Mouse (Mus musculus) neural tube, embryonic 14.5 days (tissue): ENCODE data around the gene Tsc2. TPM values are rescaled to one million over a fixed set of nuclear protein-coding genes. Genes with fewer than 3 reads are reported as not detected.

Experiments used
- ATAC-seq: fragments of 200-750 bp; cut with Nextera tagmentation; 2 replicates; pipeline ENCODE4 v1.8.0; 2017; ENCODE audit warnings: low read depth, mild to moderate bottlenecking, moderate TSS enrichment, moderate library complexity
- H3K27ac ChIP-seq: fragments of 300-500 bp; sonication (generic); 2 replicates; pipeline ENCODE4 v1.5.1; 2014; ENCODE audit warnings: low read depth, mild to moderate bottlenecking, control low read depth, low read length, moderate library complexity, mixed read lengths
- H3K27me3 ChIP-seq: fragments of 300-500 bp; sonication (generic); 2 replicates; pipeline ENCODE4 v1.6.1; 2014; ENCODE audit warnings: low read length; ENCODE audit not compliant: control insufficient read depth, insufficient read depth
- H3K36me3 ChIP-seq: fragments of 300-500 bp; sonication (generic); 2 replicates; pipeline ENCODE4 v1.6.1; 2014; ENCODE audit warnings: low read length, mixed read lengths; ENCODE audit not compliant: control insufficient read depth, insufficient read depth
- H3K4me1 ChIP-seq: fragments of 300-500 bp; sonication (generic); 2 replicates; pipeline ENCODE4 v1.6.1; 2014; ENCODE audit warnings: low read length; ENCODE audit not compliant: control insufficient read depth, insufficient read depth
- H3K4me2 ChIP-seq: fragments of 300-500 bp; sonication (generic); 2 replicates; pipeline ENCODE4 v1.6.1; 2014; ENCODE audit warnings: mild to moderate bottlenecking, low read depth, low read length, control low read depth
- H3K4me3 ChIP-seq: fragments of 300-500 bp; sonication (generic); 2 replicates; pipeline ENCODE4 v1.5.1; 2014; ENCODE audit warnings: low read depth, low read length, control low read depth, mixed read lengths
- H3K9ac ChIP-seq: fragments of 300-500 bp; sonication (generic); replicated peaks from 2 replicates; pipeline ENCODE4 v1.6.1; 2014; ENCODE audit warnings: low read depth, mild to moderate bottlenecking, control low read depth, low read length, mixed read lengths
- H3K9me3 ChIP-seq: fragments of 300-500 bp; sonication (generic); 2 replicates; pipeline ENCODE4 v1.6.1; 2016; ENCODE audit warnings: low read length; ENCODE audit not compliant: control insufficient read depth
- WGBS: fragments of 180-500 bp; shearing (Covaris S2); extraction: QIAGEN DNeasy Blood & Tissue Kit; methylation state at CpG from one replicate; pipeline ENCODE4 v1.1.7; 2014; 5-methylcytosine and 5-hydroxymethylcytosine counted together
- polyA plus RNA-seq: library from polyadenylated mRNA; unstranded; fragments of >200 nt; fragmentation: Nextera tagmentation; extraction: Ambion mirVana; gene quantifications from 2 replicates; pipeline ENCODE4 v1.2.1, GENCODE M21; 2014

Gene Tsc2
- polyA plus RNA-seq, result 74.7 and 87.7 TPM in 2 replicates

DNA sequence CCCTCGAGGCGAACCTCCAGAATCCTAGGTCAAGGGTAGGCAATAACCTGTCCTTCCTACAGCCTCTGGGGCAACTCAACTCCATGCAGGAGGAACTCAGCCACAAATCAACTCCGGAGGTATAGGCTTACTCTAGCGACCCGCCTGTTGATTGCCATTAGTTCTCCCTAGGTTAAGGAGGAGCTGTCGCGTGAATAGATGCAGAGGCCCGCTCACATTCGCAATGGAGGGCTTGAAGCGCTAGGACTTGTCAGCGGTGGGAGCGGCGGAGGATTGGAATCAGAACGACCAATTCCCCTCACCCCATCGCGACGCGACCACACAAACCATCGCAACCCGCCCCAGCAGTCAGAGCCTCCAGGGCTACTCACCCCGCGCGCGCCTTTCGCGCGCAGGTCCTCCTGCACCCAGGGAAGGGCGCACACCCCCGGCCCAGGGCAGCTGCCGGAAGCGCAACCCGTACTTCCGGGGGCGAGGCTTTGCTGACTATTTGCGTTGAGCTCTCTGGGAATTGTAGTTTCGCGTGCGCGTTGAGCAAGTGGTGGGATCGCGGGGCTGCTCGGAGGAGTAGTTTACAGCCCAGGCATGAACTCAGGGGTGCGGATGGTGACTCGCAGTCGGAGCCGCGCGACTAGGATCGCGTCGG is at the start of gene Tsc2, which contains the start of gene Nthl1:
Gene Tsc2 (minus strand): TSS at position 464 of the 646 bp plus-strand sequence.
Gene Nthl1 (plus strand): TSS at position 514 of the 646 bp plus-strand sequence.
- H3K36me3 ChIP-seq, result peaks cover 32% of the 10 kb centered on the region
- peak within 1 kb of the TSS; percentile 65 for H3K4me3 ChIP-seq
- H3K9me3 ChIP-seq, result no peaks in the 10 kb centered on the region
- peak within 1 kb of the TSS; percentile 73 for H3K27ac ChIP-seq
- no peaks in the 10 kb centered on the region for H3K27me3 ChIP-seq
- H3K9ac ChIP-seq, result peak within 1 kb of the TSS; percentile 58
- H3K4me2 ChIP-seq, result peak within 1 kb of the TSS; percentile 85
- ATAC-seq, result peak; percentile 91
- 2% methylated on average over 51 of the region's 51 CpGs for WGBS
- peaks cover 5% of the 10 kb centered on the region for H3K4me1 ChIP-seq

DNA sequence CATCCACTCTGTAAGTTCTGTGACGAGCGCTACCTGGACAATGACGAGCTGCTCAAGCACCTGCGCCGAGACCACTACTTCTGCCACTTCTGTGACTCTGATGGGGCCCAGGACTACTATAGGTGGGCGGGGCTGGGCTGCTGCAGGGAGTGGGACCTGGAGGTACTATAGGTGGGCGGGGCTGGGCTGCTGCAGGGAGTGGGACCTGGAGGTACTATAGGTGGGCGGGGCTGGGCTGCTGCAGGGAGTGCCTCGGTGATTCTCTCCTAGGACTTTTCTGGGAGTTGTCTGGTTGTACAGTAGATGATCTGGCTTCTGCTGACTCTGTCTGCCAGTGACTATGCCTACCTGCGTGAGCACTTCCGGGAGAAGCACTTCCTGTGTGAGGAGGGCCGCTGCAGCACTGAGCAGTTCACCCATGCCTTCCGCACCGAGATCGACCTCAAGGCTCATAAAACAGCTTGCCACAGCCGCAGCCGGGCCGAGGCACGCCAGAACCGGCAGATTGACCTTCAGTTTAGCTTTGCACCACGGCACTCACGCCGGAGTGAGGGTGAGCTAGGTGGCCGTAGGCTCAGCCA is 45.2 kb upstream of the Tsc2 start:
- Histone ChIP-seq H3K27me3 (no peaks in the 10 kb centered on the region), H3K36me3 (peaks cover 49% of the 10 kb centered on the region), H3K9ac (no peak overlapping the region), H3K27ac (no peak overlapping the region), H3K4me3 (no peak overlapping the region), H3K4me2 (no peak overlapping the region), H3K4me1 (no peaks in the 10 kb centered on the region), H3K9me3 (no peaks in the 10 kb centered on the region)
- 91% methylated on average over 24 of the region's 24 CpGs for WGBS
- no peak for ATAC-seq

DNA sequence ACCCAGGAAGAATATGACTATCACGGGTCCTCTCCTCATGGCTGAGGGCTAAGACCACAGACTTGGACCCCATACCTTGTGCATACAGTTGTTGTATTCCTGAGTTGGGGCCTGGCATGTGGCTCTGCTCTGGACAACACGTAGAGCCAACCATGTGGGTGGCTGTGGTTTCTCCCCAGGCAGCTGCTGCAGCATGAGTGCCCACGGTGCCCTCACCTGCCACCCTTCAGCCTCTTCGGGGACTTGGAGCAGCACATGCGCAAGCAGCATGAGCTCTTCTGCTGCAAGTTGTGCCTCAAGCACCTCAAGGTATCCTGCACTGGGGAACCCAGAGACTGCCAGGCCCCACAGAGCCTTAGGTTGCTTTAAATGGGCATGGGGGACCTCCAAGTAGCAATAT is 44.4 kb upstream of the Tsc2 start:
- Histone ChIP-seq H3K36me3 (peaks cover 49% of the 10 kb centered on the region), H3K27ac (no peak overlapping the region), H3K9ac (no peak overlapping the region), H3K4me3 (no peak overlapping the region), H3K4me2 (no peak overlapping the region), H3K9me3 (no peaks in the 10 kb centered on the region), H3K4me1 (peaks cover 4% of the 10 kb centered on the region; the same call in 1 of the 2 replicates), H3K27me3 (no peaks in the 10 kb centered on the region)
- ATAC-seq, result no peak
- 92% methylated on average over 5 of the region's 5 CpGs for WGBS

DNA sequence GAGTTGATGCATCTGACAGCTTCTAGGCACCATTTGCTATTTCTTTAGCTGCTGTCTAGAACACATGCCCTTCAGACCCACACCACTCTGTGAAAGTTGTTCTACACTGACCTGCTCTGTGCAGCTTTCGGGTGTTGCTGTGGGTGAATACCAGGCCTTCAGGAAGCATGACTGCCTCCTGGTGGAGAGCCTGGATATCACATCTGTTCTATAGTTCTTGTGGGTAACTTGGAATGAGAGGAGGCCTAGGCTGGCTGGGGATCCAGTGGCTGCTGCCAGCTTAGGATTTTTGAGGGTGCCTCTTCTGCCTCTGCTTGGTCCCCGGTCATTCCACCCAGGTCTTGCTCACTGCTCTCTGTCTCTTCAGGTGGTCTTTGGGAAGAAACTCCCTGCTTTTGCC is 43.8 kb upstream of the Tsc2 start:
- no peaks in the 10 kb centered on the region for H3K9me3 ChIP-seq
- H3K36me3 ChIP-seq, result peaks cover 45% of the 10 kb centered on the region
- WGBS, result 49% methylated on average over 2 of the region's 2 CpGs
- no peak overlapping the region for H3K4me2 ChIP-seq
- ATAC-seq, result peak; percentile 19; the same call in 1 of the 2 replicates
- no peaks in the 10 kb centered on the region for H3K27me3 ChIP-seq
- H3K27ac ChIP-seq, result no peak overlapping the region
- H3K4me1 ChIP-seq, result peaks cover 11% of the 10 kb centered on the region
- H3K9ac ChIP-seq, result no peak overlapping the region
- no peak overlapping the region for H3K4me3 ChIP-seq

DNA sequence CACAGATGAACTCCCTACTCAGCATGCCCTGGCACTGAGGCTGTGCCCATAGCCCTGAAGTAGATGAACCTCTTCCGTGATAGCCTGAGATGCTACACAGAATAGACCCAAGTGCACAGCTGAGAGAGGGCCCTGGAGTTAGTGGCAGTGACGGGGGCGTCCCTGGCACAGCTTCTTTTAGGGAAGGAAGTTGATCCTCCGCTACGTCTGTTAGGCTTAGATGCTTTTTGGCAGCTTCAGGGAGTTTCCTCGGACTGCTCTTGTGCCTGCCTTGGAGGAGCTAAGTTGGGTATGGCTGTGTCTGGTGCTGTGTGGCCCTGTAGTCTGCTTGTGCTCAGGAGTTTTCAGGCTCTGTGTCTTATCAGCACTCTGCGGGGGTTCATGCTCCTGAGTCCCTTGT is 41.8 kb upstream of the Tsc2 start:
- 91% methylated on average over 7 of the region's 7 CpGs for WGBS
- Histone ChIP-seq H3K4me1 (peaks cover 22% of the 10 kb centered on the region), H3K36me3 (peaks cover 27% of the 10 kb centered on the region), H3K27ac (no peak overlapping the region), H3K4me2 (no peak overlapping the region), H3K4me3 (no peak overlapping the region), H3K27me3 (no peaks in the 10 kb centered on the region), H3K9ac (no peak overlapping the region), H3K9me3 (no peaks in the 10 kb centered on the region)
- ATAC-seq, result no peak

DNA sequence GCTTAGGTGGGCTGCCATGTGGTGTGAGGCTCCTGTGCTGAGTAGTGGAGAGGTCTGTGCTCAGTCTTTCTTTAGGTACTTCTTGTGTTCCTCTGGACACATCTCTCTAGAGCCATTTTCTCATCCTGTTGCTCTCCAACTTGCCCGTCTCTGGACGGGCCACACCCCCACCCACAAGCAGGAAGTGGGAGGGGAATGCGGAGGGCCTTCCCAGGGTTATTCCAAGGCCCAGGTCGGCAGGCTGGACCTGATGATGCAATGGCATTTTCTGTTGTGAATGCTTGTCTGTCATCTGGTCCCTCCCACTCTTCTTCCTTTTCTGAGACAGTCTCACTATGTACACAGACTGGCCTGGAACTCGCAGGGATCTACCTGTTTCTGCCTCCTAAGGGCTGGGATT is 39.7 kb upstream of the Tsc2 start:
- Histone ChIP-seq H3K9me3 (no peaks in the 10 kb centered on the region), H3K36me3 (peaks cover 9% of the 10 kb centered on the region), H3K4me3 (no peak overlapping the region), H3K9ac (0 out of 2 replicates have a peak overlapping the region, but pooled peaks have one; percentile 7), H3K4me1 (peaks cover 22% of the 10 kb centered on the region), H3K27ac (no peak overlapping the region), H3K27me3 (no peaks in the 10 kb centered on the region), H3K4me2 (no peak overlapping the region; the same call in 1 of the 2 replicates)
- no peak for ATAC-seq
- 38% methylated on average over 5 of the region's 5 CpGs for WGBS

DNA sequence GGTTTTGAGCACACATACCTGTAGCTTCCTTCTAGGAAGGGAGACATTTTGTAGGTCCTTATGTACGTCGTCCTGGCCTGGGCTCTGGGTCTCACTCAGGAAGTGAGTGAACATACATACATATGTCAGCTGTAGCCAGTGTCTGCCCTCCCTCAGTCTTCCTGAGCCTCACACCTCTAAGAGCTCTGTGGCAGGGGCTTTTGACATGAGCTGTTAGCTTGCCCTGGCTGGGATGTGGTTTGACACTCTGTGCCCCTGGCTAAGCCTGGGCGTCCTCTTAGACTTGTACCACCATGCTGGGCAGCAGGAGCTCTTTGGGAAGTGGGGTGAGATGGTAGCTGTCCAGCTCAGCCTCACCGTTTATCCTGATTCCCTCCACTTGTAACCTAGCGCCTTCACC is 38.9 kb upstream of the Tsc2 start:
- no peak overlapping the region for H3K4me3 ChIP-seq
- H3K9ac ChIP-seq, result 0 out of 2 replicates have a peak overlapping the region, but pooled peaks have one; percentile 7
- H3K27ac ChIP-seq, result no peak overlapping the region
- H3K27me3 ChIP-seq, result no peaks in the 10 kb centered on the region
- no peaks in the 10 kb centered on the region for H3K9me3 ChIP-seq
- no peak for ATAC-seq
- 83% methylated on average over 5 of the region's 5 CpGs for WGBS
- peaks cover 22% of the 10 kb centered on the region for H3K4me1 ChIP-seq
- peak overlapping the region; percentile 67; the same call in 1 of the 2 replicates for H3K4me2 ChIP-seq
- H3K36me3 ChIP-seq, result 0 out of 2 replicates have a peak, but pooled peaks cover 1% of the 10 kb centered on the region

DNA sequence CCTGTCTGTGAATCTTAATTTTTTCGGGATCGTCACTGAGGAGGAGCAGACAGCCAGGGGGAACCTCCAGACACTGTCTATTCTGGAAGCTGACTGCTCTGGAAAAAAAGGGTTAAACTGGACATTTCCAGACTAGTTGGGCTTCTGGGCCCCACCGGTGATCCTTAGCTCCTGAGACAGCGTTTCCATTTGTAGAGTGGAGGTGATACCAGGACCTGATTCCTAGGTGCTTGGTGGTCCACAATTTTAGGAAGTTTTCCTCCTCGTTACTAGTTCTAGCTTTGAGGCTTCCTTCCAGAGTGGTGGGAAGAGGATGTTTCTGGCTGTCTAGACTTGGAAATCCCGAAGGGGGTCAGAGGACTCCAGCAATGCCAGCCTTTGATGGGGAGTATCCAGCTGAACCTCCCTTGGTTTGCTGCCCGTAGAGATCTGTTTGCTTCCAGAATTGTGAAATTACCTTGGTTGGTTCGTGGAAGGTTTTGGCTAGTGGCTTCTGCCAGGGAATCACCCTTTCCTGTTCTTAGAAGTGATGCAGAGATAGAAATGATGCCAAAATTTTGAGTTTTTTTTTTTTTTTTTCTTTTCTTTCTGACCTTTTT is 37.9 kb upstream of the Tsc2 start:
- H3K4me3 ChIP-seq, result peak overlapping the region; percentile 92
- H3K9me3 ChIP-seq, result no peaks in the 10 kb centered on the region
- WGBS, result 13% methylated on average over 8 of the region's 8 CpGs
- H3K9ac ChIP-seq, result peak overlapping the region; percentile 93
- no peaks in the 10 kb centered on the region for H3K36me3 ChIP-seq
- H3K27me3 ChIP-seq, result no peaks in the 10 kb centered on the region
- H3K4me1 ChIP-seq, result peaks cover 22% of the 10 kb centered on the region
- H3K27ac ChIP-seq, result peak overlapping the region; percentile 85
- ATAC-seq, result no peak
- peak overlapping the region; percentile 67 for H3K4me2 ChIP-seq
